In the genomic region with DNA sequence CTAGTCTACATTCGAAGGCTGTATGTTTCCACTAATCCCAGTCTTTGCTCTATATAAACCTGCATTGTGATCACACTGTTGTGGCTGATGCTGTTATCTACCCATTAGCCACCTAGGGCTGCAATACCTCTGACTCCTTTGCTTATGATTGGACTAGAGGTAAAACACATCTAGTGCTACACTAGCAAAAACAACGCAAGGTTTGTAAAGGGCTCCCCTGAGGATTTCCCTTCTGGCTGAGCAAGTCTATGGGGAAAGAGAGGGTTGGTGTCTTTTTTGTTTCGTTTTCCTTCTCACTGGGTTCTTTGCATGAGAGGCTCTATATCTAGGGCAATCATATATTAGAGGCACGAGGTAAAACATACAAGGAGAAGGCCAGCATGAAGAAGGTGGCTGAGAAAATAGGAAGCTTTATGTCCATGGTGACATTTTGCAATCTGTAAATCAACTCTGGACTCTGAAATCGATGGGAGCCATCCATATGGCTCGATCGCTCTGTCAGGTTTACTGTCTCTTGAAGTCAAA, we compare ENCODE assay signal across 23 mouse cellular contexts.
"Had no signal": no experiment of that assay in that cellular context is flagged by ENCODE, and none has a peak within 500 bp of the region (broad histone marks: within the 10 kb centered on the region; RNA-seq: fewer than 3 reads in every experiment).

No protein-coding gene starts in this region.

- DNase-seq: gastrocnemius, adult 2 months; gastrocnemius, postnatal 10 days; gastrocnemius, postnatal 25 days; heart, adult 18-20 months; heart, postnatal 14 days; heart, postnatal 36 days; kidney, adult 18-20 months; kidney, adult 8-10 months; kidney, postnatal 10 days; kidney, postnatal 25 days; kidney, postnatal 4 days; left cerebral cortex, postnatal 4 days had no signal

- H3K27me3 ChIP-seq: heart, embryonic 13.5 days; heart, embryonic 15.5 days; hindbrain, embryonic 13.5 days; hindbrain, embryonic 15.5 days; intestine, embryonic 15.5 days; limb, embryonic 13.5 days; limb, embryonic 15.5 days; liver, embryonic 12.5 days had no signal

- H3K36me3 ChIP-seq: heart, embryonic 13.5 days; heart, embryonic 15.5 days; hindbrain, embryonic 13.5 days; hindbrain, embryonic 15.5 days; intestine, embryonic 15.5 days; limb, embryonic 13.5 days; limb, embryonic 15.5 days; liver, embryonic 12.5 days had no signal

- ATAC-seq: hindbrain, postnatal 0 days; inflammation-experienced regulatory T-cells, adult 6 months; intestine, embryonic 15.5 days; intestine, postnatal 0 days; liver, embryonic 12.5 days had no signal
